Mouse (Mus musculus) G1E (cell line): ENCODE measurements around the gene Slc39a13.

Experiments used
- CTCF ChIP-seq: IDR thresholded peaks from 2 replicates; pipeline ENCODE4 v1.5.1; 2012; ENCODE audit warnings: low read depth, low read length, inconsistent platforms, mixed read lengths
- GATA1 ChIP-seq: IDR thresholded peaks from 2 replicates; pipeline ENCODE4 v1.6.1; 2012; ENCODE audit warnings: borderline replicate concordance, low read length, inconsistent platforms, mixed read lengths
- GATA2 ChIP-seq: IDR thresholded peaks from 2 replicates; pipeline ENCODE4 v1.6.1; 2012; ENCODE audit warnings: low read depth, low read length, inconsistent platforms, borderline replicate concordance
- POLR2AphosphoS5 ChIP-seq: IDR thresholded peaks from 2 replicates; pipeline ENCODE4 v1.6.1; 2012; ENCODE audit warnings: low read depth, low read length, inconsistent platforms; ENCODE audit not compliant: insufficient replicate concordance
- TAL1 ChIP-seq: conservative IDR thresholded peaks from 2 replicates; pipeline ENCODE4 v1.6.1; 2012; ENCODE audit warnings: low read depth, low read length, inconsistent platforms, mixed read lengths

DNA sequence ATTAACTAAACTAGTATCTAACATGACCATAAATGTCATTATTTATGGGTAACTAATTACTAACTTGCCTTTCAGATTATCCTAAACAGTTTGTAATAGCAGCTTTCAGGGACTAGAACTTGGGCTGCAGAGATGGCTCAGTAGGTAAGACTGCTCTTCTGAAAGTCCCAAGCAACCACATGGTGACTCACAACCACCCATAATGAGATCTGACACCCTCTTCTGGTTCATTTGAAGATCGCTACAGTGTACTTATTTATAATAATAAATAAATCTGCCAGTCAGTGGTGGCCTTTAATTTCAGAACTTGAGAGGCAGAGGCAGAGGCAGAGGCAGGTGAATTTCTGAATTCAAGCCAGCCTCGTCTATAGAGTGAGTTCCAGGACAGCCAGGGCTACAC is 17.5 kb downstream of the Slc39a13 start:
- no peak for TF ChIP-seq CTCF
- no peak for TF ChIP-seq GATA1
- no peak for TF ChIP-seq POLR2AphosphoS5
- no peak for TF ChIP-seq TAL1
- TF ChIP-seq GATA2 = no peak
